Mouse (Mus musculus) brown adipose tissue, adult 24 weeks (tissue): ENCODE results near the gene Axin1. TPM values are rescaled to one million over a fixed set of nuclear protein-coding genes. Genes with fewer than 3 reads are reported as not detected.

Experiments used
- H3K27ac ChIP-seq: fragments of 200-500 bp; replicated peaks from 2 replicates; pipeline ENCODE4 v1.5.1; 2012; ENCODE audit warnings: low read depth, mild to moderate bottlenecking, low read length
- H3K4me1 ChIP-seq: fragments of 200-500 bp; 2 replicates; pipeline ENCODE4 v1.6.1; 2012; ENCODE audit warnings: low read length, mixed read lengths; ENCODE audit not compliant: control insufficient read depth, insufficient read depth, insufficient read length
- H3K4me3 ChIP-seq: fragments of 200-500 bp; 2 replicates; pipeline ENCODE4 v1.5.1; 2012; ENCODE audit warnings: low read depth, mild to moderate bottlenecking, low read length, moderate library complexity; ENCODE audit not compliant: insufficient read depth
- polyA plus RNA-seq: library from polyadenylated mRNA; stranded (reverse); fragments of >200 nt; gene quantifications from 2 replicates; pipeline ENCODE4 v1.2.4, GENCODE M21; 2012; ENCODE audit not compliant: missing spikeins, insufficient read depth, insufficient read length

Axin1 gene
- polyA plus RNA-seq, 1 experiment = 10.5 TPM

DNA sequence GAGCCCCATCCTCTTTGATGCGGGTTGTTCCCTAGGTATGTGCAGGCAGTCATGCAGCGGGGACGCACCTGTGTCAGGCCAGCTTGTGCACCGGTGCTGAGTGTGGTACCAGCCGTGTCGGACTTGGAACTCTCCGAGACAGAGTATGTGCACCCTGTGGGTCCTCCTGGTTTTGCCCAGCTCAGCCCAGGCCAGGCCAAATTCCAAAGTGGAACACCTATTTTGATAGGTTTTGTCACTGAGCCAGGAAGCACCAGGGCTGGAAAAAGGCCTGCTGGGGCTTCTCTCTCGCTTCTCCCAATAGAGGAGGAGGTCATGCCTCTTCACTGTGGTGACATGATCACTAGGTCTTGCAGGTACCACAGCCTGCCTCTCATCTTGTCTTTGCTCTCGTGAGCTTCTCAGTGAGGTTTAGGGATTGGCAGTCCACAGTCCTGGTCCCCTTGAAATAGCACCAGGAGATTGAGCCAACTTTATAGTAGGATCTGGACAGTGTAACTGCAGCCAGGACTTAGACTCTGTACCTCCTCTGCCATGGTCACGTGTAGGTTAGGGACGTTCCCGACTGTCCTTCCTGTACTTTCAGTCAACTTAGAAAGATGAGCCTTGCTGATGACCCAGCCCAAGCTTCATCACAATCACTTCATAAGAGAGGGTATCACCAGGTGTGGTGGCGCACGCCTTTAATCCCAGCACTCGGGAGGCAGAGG, 54.1 kb downstream of the Axin1 start:
- Histone ChIP-seq H3K4me1 (no peaks in the 10 kb centered on the region), H3K27ac (no peak overlapping the region), H3K4me3 (no peak overlapping the region)

- Histone ChIP-seq H3K4me1 (no peaks in the 10 kb centered on the region), H3K4me3 (no peak within 1 kb of the TSS), H3K27ac (no peak within 1 kb of the TSS)
These were observed 60.4 kb downstream of the Axin1 start, which contains the start of gene Pdia2 for GRCm38 (mm10) chr17:26198892-26199291. Gene Pdia2, minus strand, starts transcription at chr17:26199087.

- H3K4me3 ChIP-seq = peak overlapping the region; percentile 44
- no peaks in the 10 kb centered on the region for H3K4me1 ChIP-seq
- no peak overlapping the region for H3K27ac ChIP-seq
These were observed 62.6 kb downstream of the Axin1 start for GRCm38 (mm10) chr17:26200831-26201705.

- no peak overlapping the region for H3K27ac ChIP-seq
- no peaks in the 10 kb centered on the region for H3K4me1 ChIP-seq
- no peak overlapping the region for H3K4me3 ChIP-seq
These were observed 63.5 kb downstream of the Axin1 start for GRCm38 (mm10) chr17:26201998-26202397.

DNA sequence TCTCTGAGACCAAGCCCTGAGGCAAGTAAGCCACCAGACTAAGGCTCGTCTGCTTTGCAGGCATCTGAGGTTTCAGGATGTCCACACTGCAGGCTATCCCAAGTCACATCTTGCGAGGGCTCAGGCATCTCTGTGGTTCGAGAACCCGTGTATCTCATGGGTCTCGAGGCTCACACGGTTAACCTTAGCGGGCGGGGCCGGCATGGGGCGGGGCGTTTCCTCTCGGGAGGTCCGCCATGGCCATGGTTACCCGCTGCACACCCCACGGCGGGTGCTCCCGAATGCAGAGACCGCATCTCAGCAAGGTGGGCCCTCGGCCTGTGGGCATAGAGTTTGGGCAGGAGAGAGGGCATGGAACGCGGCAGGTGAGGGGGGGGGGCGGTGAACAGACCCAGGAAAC, 64.2 kb downstream of the Axin1 start, which contains the start of gene Rgs11:
TSS of gene Rgs11 (plus strand) at position 215 of the 400 bp plus-strand sequence.
- no peak within 1 kb of the TSS for H3K27ac ChIP-seq
- H3K4me3 ChIP-seq = peak within 1 kb of the TSS; percentile 43
- no peaks in the 10 kb centered on the region for H3K4me1 ChIP-seq

DNA sequence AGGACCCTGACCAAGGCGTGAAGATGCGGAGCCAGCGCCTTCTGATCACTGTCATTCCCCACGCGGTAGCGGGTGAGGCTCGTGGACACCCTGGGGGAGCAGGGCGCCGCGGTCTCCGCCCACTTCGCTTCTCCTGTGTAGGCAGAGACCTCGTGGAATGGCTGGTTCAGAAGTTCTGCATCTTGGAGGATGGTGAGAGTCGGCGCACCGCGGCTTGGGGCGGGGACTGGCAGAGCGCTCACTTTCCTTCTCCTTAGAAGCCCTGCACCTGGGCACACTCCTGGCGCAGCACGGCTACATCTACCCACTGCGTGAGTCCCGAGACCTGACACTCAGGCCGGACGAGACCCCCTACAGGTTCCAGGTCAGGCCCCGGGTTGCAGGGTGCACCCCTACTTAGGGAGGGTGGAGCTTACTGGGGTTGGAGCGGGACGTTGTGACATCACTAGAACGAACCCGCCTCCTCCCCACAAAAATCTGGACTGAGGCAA, 64.9 kb downstream of the Axin1 start:
- no peak overlapping the region for H3K27ac ChIP-seq
- H3K4me1 ChIP-seq = no peaks in the 10 kb centered on the region
- H3K4me3 ChIP-seq = peak overlapping the region; percentile 31

DNA sequence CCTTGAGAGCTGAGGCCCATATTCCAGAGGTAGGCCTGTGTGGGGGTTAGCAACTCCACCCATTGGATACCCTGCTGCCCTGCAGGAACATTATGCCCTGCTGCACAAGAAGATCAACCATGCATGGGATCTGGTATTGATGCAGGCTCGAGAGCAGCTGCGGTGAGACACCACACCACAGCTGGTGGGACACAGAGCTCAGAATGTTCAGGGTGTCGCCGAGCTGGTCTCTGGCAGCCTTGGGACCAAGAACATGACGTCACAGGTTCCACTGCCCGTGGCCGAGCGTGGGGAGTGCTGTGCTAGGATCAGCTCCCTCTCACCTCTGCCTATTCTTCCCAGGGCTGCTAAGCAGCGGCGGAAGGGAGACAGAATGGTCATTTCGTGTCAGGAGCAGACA, 66.3 kb downstream of the Axin1 start:
- Histone ChIP-seq H3K4me3 (no peak overlapping the region), H3K27ac (no peak overlapping the region), H3K4me1 (no peaks in the 10 kb centered on the region)

DNA sequence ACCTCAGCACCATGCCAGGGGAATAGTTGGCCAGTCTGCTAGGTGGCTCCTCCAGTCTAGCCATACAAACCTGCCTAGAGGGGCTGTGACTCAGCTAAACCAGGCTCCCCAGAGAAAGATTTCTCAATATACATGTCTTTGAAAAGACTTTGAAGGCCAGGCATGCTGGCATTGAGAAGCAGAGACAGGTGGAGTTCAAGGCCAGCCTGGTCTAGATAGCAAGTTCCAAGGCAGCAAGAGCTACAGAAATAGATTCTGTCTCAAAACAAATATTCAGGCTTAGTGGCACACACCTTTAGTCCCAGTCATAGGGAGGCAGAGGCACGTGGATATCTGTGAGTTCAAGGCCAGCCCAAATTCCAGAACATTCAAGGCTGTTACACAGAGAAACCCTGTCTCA, 67.9 kb downstream of the Axin1 start:
- H3K4me1 ChIP-seq = no peaks in the 10 kb centered on the region
- no peak overlapping the region for H3K4me3 ChIP-seq
- H3K27ac ChIP-seq = no peak overlapping the region

DNA sequence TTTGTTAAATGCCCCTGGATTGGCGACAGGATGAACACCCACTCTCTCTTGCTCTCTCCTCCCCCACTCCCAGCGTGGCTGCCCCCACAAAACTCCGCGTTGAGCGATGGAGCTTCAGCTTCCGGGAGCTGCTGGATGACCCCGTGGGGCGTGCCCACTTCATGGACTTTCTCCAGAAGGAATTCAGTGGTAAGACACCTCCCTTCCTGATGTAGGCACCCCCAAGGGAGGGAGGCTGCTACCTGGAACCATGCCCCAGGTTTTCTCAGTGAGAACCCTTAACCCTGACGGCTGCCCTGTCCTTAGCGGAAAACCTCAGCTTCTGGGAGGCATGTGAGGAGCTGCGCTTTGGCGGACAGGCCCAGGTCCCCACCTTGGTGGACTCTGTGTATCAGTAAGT, 69.2 kb downstream of the Axin1 start, which contains the start of gene Arhgdig:
TSS of gene Arhgdig (minus strand) at position 101 of the 400 bp plus-strand sequence.
- Histone ChIP-seq H3K4me1 (no peaks in the 10 kb centered on the region), H3K27ac (no peak within 1 kb of the TSS), H3K4me3 (no peak within 1 kb of the TSS)

- Histone ChIP-seq H3K4me3 (no peak overlapping the region), H3K4me1 (no peaks in the 10 kb centered on the region), H3K27ac (no peak overlapping the region)
These were observed 73.8 kb downstream of the Axin1 start for GRCm38 (mm10) chr17:26212241-26212640.

DNA sequence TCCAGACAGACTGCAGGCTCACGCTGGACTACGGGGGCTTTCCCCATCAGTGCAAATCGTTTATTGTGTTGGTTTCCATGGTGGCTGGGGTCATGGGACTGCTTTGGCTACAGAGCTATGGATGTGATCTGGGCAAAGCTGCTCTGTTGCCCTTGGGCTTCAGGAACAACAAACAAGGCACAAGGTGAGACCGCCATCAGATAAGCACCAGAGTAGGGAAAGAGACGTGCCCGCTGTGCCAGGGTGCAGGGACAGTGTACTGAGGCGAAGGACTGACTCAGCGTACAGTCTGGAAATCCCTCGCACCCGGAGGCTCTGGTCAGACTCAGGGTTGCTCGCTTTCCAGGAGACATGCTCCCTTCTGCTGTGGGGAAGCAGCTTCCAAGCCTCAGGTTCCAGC, 74.2 kb downstream of the Axin1 start:
- no peaks in the 10 kb centered on the region for H3K4me1 ChIP-seq
- H3K4me3 ChIP-seq = no peak overlapping the region
- H3K27ac ChIP-seq = no peak overlapping the region

GRCm38 (mm10) chr17:26221508-26221907, 83.0 kb downstream of the Axin1 start:
- Histone ChIP-seq H3K4me3 (no peak overlapping the region), H3K4me1 (peaks cover 4% of the 10 kb centered on the region; the same call in 1 of the 2 replicates), H3K27ac (no peak overlapping the region)

GRCm38 (mm10) chr17:26225150-26225549, 86.7 kb downstream of the Axin1 start:
- H3K4me3 ChIP-seq = no peak overlapping the region
- H3K4me1 ChIP-seq = peaks cover 4% of the 10 kb centered on the region; the same call in 1 of the 2 replicates
- peak overlapping the region; percentile 80 for H3K27ac ChIP-seq

DNA sequence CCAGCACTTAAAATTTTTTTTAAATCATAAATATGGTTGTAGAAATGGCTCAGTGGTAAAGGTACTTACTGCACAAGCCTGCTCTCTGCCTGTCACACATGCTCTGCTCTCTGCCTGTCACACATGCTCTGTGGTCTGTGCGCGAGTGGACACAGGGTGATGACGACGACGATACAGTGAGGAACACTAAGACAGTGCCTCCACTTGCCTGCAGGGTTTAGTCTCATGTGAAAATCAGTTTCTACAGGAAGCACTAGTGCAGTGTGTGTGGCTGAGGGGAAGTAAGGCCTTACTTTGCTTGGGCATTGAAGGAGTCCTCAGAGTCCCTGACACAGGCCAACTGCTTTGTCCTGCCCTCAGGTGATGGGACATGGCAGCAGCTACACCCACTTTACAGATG, 91.3 kb downstream of the Axin1 start:
- Histone ChIP-seq H3K4me1 (peaks cover 4% of the 10 kb centered on the region), H3K27ac (no peak overlapping the region), H3K4me3 (no peak overlapping the region)

GRCm38 (mm10) chr17:26231156-26231555, 92.7 kb downstream of the Axin1 start:
- Histone ChIP-seq H3K27ac (peak overlapping the region; percentile 40), H3K4me3 (no peak overlapping the region), H3K4me1 (peaks cover 2% of the 10 kb centered on the region; the same call in 1 of the 2 replicates)
